Mouse (Mus musculus): ENCODE results near the gene Scmh1.

Gene Scmh1

DNA sequence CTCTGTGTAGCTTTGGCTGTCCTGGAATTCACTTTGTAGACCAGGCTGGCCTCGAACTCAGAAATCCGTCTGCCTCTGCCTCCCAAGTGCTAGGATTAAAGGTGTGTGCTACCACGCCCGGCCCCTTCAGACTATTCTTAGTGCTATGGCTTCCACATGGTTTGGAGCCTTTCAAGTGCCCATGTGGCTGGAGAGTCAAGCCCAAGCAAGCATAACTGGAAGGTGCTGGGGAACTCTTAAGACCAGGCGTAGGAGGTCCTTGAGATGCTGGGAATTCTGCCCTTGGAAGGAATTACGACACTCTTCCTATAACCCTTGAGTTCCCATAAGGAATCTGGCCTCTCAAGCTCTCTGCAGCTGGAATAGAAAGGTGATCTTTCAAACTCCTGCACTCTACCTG, 151.5 kb downstream of the Scmh1 start:
- no peak for DNase-seq (ENCODE audit: low read depth, low spot score)

DNA sequence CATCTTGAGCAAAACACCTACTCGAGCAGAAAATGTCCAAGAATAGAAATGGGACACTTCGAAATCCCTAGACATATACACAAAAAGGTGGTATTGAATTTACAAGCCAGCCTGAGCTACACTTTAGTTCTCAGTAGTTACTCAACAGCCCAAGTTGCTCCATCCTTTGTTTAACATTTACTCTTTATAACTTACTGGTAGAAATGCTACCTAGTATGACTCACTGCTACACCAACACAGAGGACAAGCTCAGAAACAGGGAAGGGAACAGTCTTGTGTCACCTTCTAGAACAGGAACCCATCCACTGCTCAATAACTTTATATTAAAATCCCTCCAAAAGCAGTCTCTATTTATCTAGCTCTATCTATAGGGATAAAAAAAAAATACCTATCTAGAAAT, 160.6 kb downstream of the Scmh1 start:
- DNase-seq (ENCODE audit: low read depth, low spot score) = no peak

DNA sequence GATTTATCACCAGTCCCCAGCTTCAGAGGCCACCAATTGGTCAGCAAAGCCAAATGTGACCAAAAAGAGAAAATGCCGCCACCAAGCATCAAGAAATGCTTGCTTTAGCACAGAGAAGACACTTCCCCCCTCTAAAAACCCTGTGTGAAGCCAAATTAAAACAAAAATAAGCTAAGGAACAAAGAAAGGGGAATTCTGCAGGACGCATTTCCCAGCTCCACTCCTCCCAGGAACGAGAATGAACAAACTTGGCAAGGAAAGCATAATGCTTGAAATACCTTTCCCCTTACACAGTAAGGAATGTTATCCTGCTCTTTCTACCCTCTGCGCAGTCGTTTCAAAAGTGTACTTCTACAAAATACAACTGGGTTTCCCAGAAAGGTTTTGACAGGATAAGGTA, 162.9 kb downstream of the Scmh1 start:
- DNase-seq (ENCODE audit: low read depth, low spot score) = no peak

DNA sequence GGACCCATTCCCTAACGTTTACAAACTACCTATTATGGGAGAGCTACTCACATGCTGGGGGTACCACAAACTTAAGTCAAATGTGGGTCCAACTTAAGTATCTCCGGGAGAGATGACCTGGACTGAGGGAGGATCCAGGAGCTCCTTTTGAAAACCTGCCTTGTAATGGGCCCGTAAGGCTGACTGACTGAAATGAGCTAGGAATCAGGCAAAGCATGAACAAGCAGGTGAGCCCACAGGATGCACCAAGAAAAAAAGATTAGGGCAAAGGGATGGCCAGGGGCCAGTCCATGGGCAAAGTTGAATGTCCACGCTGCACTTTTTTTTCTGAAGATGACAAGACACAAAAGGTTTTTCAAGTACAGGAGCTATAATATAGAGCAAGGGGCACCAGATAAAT, 163.9 kb downstream of the Scmh1 start:
- DNase-seq (ENCODE audit: low read depth, low spot score) = no peak

DNA sequence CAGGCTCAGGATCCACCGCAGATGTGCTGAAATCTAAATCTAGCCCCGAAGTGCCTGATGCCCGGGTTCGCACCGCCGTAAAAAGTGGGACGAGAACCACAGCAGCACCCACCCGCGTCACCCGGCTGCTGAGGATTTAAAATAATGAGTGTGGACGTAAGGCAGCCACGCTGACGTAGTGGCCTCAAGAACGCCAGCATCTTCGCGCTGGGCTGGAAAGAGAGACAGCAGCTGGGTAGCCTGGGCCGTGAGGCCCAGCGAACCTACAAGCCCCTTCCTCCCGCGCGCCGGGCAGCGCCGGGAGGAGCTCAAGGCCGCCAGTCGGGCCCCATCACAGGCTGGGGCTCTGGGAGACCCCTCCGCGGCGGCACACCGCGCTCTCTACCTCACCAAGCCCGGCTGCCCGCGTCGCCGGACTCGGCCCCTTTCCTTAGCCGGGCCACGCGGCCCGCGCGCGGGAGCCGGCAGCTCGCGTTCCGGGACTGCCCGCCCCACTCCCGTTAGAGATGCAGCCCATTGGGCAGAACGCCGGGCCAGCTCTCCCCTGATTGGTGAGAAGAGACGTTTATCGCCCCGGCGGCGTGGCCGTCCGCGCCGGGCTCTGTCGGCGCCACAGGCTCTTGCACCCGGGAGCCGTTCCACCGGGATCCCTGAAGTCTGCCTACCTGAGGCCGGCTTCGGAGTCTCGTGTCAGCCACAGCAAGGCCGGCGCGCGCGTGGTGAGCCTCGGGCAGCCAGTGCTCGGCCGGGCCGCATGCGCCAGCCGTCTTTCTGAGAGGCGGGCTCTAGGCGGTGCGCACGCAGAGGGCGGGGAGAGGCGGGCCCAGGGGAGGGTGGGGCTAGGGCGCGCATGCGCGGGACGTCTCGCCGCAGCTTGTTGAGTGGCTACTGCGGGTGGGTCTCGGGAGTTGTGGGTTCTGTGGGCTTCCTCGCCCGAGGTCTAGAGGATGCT, 164.7 kb downstream of the Scmh1 start, which contains the start of gene Ctps:
Gene Ctps, minus strand, starts transcription at position 791 of the 952 bp plus-strand sequence.
- peak; percentile 83 for DNase-seq (ENCODE audit: low read depth, low spot score)

DNA sequence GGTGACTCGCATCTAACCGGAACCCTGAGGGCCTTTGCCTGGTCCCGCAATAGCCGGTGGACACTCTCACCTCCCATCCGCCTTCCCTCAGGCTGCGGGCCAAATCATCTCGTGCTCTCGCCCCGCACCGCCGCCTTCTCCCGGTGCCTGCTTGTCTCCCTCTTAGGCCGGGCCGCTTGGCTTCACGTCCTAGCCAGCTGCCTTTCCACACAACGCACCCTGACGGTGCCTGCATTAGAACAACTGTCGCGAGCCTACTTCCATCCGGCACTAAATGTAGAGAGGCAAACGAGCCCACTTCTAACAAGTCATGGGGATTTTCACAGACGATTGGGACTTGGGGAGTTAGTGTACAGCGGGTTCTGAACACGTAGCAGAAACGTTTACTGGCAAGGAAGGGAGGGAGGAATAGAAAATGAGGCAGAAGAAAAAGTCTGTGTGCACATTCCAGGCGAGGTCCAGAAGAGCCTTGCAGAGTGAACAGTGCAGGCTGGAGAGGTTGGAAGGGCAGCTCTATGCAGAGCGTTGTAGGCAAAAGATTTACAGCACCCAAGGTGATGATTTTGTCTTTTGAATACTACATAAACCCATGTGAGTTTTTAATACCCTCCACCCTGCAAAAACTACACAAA, 165.5 kb downstream of the Scmh1 start:
- no peak for DNase-seq (ENCODE audit: low read depth, low spot score)

- no peak for DNase-seq (ENCODE audit: low read depth, low spot score)
Observed at GRCm38 (mm10) chr4:120571070-120571464, 166.0 kb downstream of the Scmh1 start.

DNA sequence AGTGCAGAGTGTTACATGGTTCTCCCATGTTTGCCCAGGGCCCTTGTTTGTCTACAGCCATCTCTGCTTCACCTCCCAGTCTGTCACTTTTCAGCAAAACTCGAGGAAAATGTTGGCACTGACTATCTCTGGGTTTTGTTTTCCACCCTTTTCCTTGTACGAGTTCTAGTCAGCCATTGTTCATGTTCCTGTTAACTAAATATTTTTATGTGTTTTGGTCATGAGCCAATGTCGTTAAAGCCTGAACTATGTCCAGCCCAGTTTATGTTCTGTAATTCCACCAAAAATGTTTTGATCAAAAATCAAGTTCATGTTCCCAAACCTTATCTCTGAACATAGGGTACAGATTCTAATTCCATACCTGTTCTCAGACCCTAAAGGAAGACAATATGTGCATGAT, 166.6 kb downstream of the Scmh1 start:
- DNase-seq (ENCODE audit: low read depth, low spot score) = no peak

All from retina, adult 2 months (tissue).